Mouse (Mus musculus) MEL (cell line): ENCODE results near the gene Syndig1l. TPM values are rescaled to one million over a fixed set of nuclear protein-coding genes. Genes with fewer than 3 reads are reported as not detected.

ENCODE experiments used
- DNase-seq: peaks from one replicate; pipeline ENCODE4 v3.0.0; 2011; ENCODE audit warnings: low read depth, low spot score
- H3K27ac ChIP-seq: 2 replicates; pipeline ENCODE4 v1.5.1; 2012; ENCODE audit warnings: low read depth, mild to moderate bottlenecking, control low read depth, low read length, moderate library complexity; ENCODE audit not compliant: control insufficient read depth
- H3K27me3 ChIP-seq, 2 experiments: fragments of 150-350 bp in 1 of 2; sonication (generic) in 1 of 2; 2 replicates each; pipeline ENCODE4 v1.6.1; 2012; ENCODE audit warnings: low read length in 2 of 2, mild to moderate bottlenecking in 2 of 2, improper control_type of control experiment in 1 of 2, moderate library complexity in 1 of 2; ENCODE audit not compliant: insufficient read depth in 2 of 2, control insufficient read depth in 1 of 2
- H3K36me3 ChIP-seq, 2 experiments: 2 replicates each; pipeline ENCODE4 v1.6.1; 2012 to 2014; ENCODE audit warnings: low read length in 2 of 2, improper control_type of control experiment in 1 of 2, inconsistent platforms in 1 of 2, mild to moderate bottlenecking in 1 of 2; ENCODE audit not compliant: insufficient read depth in 2 of 2, control insufficient read depth in 1 of 2
- H3K4me1 ChIP-seq, 2 experiments: fragments of 150-350 bp in 1 of 2; sonication (generic) in 1 of 2; 2 replicates each; pipeline ENCODE4 v1.6.1; 2012; ENCODE audit warnings: low read length in 2 of 2, improper control_type of control experiment in 1 of 2, mild to moderate bottlenecking in 1 of 2; ENCODE audit not compliant: insufficient read depth in 2 of 2, control insufficient read depth in 1 of 2
- H3K4me3 ChIP-seq, 2 experiments: fragments of 150-350 bp in 1 of 2; sonication (generic) in 1 of 2; 2 replicates each; pipeline ENCODE4 v1.5.1; 2012; ENCODE audit warnings: low read depth in 2 of 2, low read length in 2 of 2, mild to moderate bottlenecking in 2 of 2, moderate library complexity in 2 of 2, control low read depth in 1 of 2, improper control_type of control experiment in 1 of 2; ENCODE audit not compliant: control insufficient read depth in 1 of 2, insufficient read depth in 1 of 2
- H3K79me2 ChIP-seq: 2 replicates; pipeline ENCODE4 v1.6.1; 2012; ENCODE audit warnings: mild to moderate bottlenecking, low read length, moderate library complexity; ENCODE audit not compliant: control insufficient read depth, poor library complexity, insufficient read depth
- H3K9ac ChIP-seq: 2 replicates; pipeline ENCODE4 v1.6.1; 2012; ENCODE audit warnings: low read depth, mild to moderate bottlenecking, control low read depth, low read length, moderate library complexity; ENCODE audit not compliant: control insufficient read depth, poor library complexity, severe bottlenecking
- H3K9me3 ChIP-seq: fragments of 150-350 bp; sonication (generic); replicated peaks from 2 replicates; pipeline ENCODE4 v1.6.1; 2012; ENCODE audit warnings: mild to moderate bottlenecking, low read length, improper control_type of control experiment, moderate library complexity; ENCODE audit not compliant: insufficient read depth
- BHLHE40 ChIP-seq: IDR thresholded peaks from 2 replicates; pipeline ENCODE4 v1.6.1; 2012; ENCODE audit warnings: low read depth, mild to moderate bottlenecking, inconsistent platforms, low read length, improper control_type of control experiment, borderline replicate concordance
- CTCF ChIP-seq, 3 experiments: IDR thresholded peaks in 2 of 3; conservative IDR thresholded peaks in 1 of 3; 2 replicates each; pipeline ENCODE4 v1.5.1; 2011 to 2012; ENCODE audit warnings: low read length in 3 of 3, low read depth in 2 of 3, mild to moderate bottlenecking in 2 of 3, improper control_type of control experiment in 1 of 3, inconsistent platforms in 1 of 3, mixed read lengths in 1 of 3, moderate library complexity in 1 of 3; ENCODE audit not compliant: control insufficient read depth in 1 of 3, insufficient read depth in 1 of 3, poor library complexity in 1 of 3, severe bottlenecking in 1 of 3
- E2F4 ChIP-seq: IDR thresholded peaks from 2 replicates; pipeline ENCODE4 v1.6.1; 2011; ENCODE audit warnings: low read depth, low read length, improper control_type of control experiment, borderline replicate concordance
- ELF1 ChIP-seq: IDR thresholded peaks from 2 replicates; pipeline ENCODE4 v1.6.1; 2014; ENCODE audit warnings: low read depth, mild to moderate bottlenecking, inconsistent platforms, low read length, improper control_type of control experiment, moderate library complexity
- EP300 ChIP-seq, 2 experiments: IDR thresholded peaks; 2 replicates each; pipeline ENCODE4 v1.6.1; 2011; ENCODE audit warnings: improper control_type of control experiment in 2 of 2, low read length in 2 of 2, low read depth in 1 of 2, mild to moderate bottlenecking in 1 of 2
- GATA1 ChIP-seq: IDR thresholded peaks from 2 replicates; pipeline ENCODE4 v1.6.1; 2011; ENCODE audit warnings: low read depth, low read length, improper control_type of control experiment
- MAZ ChIP-seq: IDR thresholded peaks from 2 replicates; pipeline ENCODE4 v1.6.1; 2012; ENCODE audit warnings: low read depth, mild to moderate bottlenecking, inconsistent platforms, low read length, improper control_type of control experiment
- MEF2A ChIP-seq: IDR thresholded peaks from 2 replicates; pipeline ENCODE4 v1.6.1; 2014; ENCODE audit warnings: low read depth, mild to moderate bottlenecking, inconsistent platforms, low read length, improper control_type of control experiment; ENCODE audit not compliant: poor library complexity, insufficient replicate concordance, severe bottlenecking; ENCODE audit errors: extremely low read depth
- MYB ChIP-seq: IDR thresholded peaks from 2 replicates; pipeline ENCODE4 v1.6.1; 2011; ENCODE audit warnings: mild to moderate bottlenecking, low read depth, low read length, improper control_type of control experiment
- POLR2AphosphoS5 ChIP-seq: IDR thresholded peaks from 2 replicates; pipeline ENCODE4 v1.6.1; 2012; ENCODE audit warnings: low read depth, borderline replicate concordance, mild to moderate bottlenecking, inconsistent platforms, low read length, moderate library complexity, mixed read lengths
- RCOR1 ChIP-seq: IDR thresholded peaks from 2 replicates; pipeline ENCODE4 v1.6.1; 2012; ENCODE audit warnings: low read depth, mild to moderate bottlenecking, inconsistent platforms, low read length, improper control_type of control experiment
- SIN3A ChIP-seq: IDR thresholded peaks from 2 replicates; pipeline ENCODE4 v1.6.1; 2012; ENCODE audit warnings: low read length, improper control_type of control experiment, inconsistent platforms
- TCF12 ChIP-seq: IDR thresholded peaks from 2 replicates; pipeline ENCODE4 v1.6.1; 2014; ENCODE audit warnings: low read depth, mild to moderate bottlenecking, inconsistent platforms, low read length, improper control_type of control experiment, moderate library complexity
- UBTF ChIP-seq: IDR thresholded peaks from 2 replicates; pipeline ENCODE4 v1.6.1; 2012; ENCODE audit warnings: low read depth, mild to moderate bottlenecking, inconsistent platforms, low read length, improper control_type of control experiment, moderate library complexity, borderline replicate concordance; ENCODE audit not compliant: insufficient read depth
- USF1 ChIP-seq: IDR thresholded peaks from 2 replicates; pipeline ENCODE4 v1.6.1; 2014; ENCODE audit warnings: low read depth, mild to moderate bottlenecking, inconsistent platforms, low read length, improper control_type of control experiment, moderate library complexity
- USF2 ChIP-seq, 2 experiments: IDR thresholded peaks; 2 replicates each; pipeline ENCODE4 v1.6.1; 2011 to 2012; ENCODE audit warnings: improper control_type of control experiment in 2 of 2, low read length in 2 of 2, borderline replicate concordance in 1 of 2, inconsistent platforms in 1 of 2, low read depth in 1 of 2, mild to moderate bottlenecking in 1 of 2; ENCODE audit not compliant: insufficient read depth in 1 of 2
- ZKSCAN1 ChIP-seq: IDR thresholded peaks from 2 replicates; pipeline ENCODE4 v1.6.1; 2012; ENCODE audit warnings: low read depth, mild to moderate bottlenecking, inconsistent platforms, low read length, improper control_type of control experiment, moderate library complexity
- ZMIZ1 ChIP-seq: IDR thresholded peaks from 2 replicates; pipeline ENCODE4 v1.6.1; 2012; ENCODE audit warnings: low read depth, mild to moderate bottlenecking, inconsistent platforms, low read length, improper control_type of control experiment, moderate library complexity
- ZNF384 ChIP-seq: IDR thresholded peaks from 2 replicates; pipeline ENCODE4 v1.6.1; 2012; ENCODE audit warnings: low read depth, mild to moderate bottlenecking, inconsistent platforms, low read length, improper control_type of control experiment
- polyA plus RNA-seq, 2 experiments: library from polyadenylated mRNA; stranded (reverse) in 1 of 2; unstranded in 1 of 2; fragments of >175 nt in 1 of 2; fragments of >200 nt in 1 of 2; gene quantifications; 2 replicates each; pipeline versions ENCODE4 v1.2.1 to v1.2.4; 2012; ENCODE audit warnings: low replicate concordance in 2 of 2, low read depth in 1 of 2; ENCODE audit not compliant: insufficient read length in 2 of 2, insufficient read depth in 1 of 2, missing spikeins in 1 of 2
- total RNA-seq: library from RNA; depleted of rRNA; stranded (reverse); fragments of 300-350 nt; gene quantifications from 2 replicates; pipeline ENCODE4 v1.2.3, GENCODE M21; 2012

Syndig1l gene
- total and polyA plus RNA-seq, 3 experiments, result not detected

- Histone ChIP-seq H3K9me3 (no peaks in the 10 kb centered on the region), H3K4me3 (no peak overlapping the region)
- DNase-seq, result no peak
These were observed 44.9 kb upstream of the Syndig1l start for GRCm38 (mm10) chr12:84743496-84743895.

GRCm38 (mm10) chr12:84733366-84733765 lies 34.7 kb upstream of the Syndig1l start:
- H3K9me3 ChIP-seq, result no peaks in the 10 kb centered on the region
- H3K27ac ChIP-seq, result no peak overlapping the region
- H3K4me3 ChIP-seq, result no peak overlapping the region
- no peak for TF ChIP-seq ZNF384
- TF ChIP-seq GATA1, result no peak
- TF ChIP-seq USF2 (IDR thresholded peaks at IDR 0.05; ENCODE audit: borderline replicate concordance in 1 of 2, insufficient read depth in 1 of 2, low read depth in 1 of 2, low read length in 2 of 2), result no peak
- TF ChIP-seq ZKSCAN1, result no peak
- no peak for TF ChIP-seq MAZ
- no peak for TF ChIP-seq EP300 (IDR thresholded peaks at IDR 0.05; ENCODE audit: low read depth in 1 of 2, low read length in 2 of 2)
- no peak for TF ChIP-seq POLR2AphosphoS5
- TF ChIP-seq CTCF (IDR thresholded peaks at IDR 0.05 in 2 of 3, conservative IDR thresholded peaks at IDR 0.05 in 1 of 3; ENCODE audit: control insufficient read depth in 1 of 3, insufficient read depth in 1 of 3, low read depth in 2 of 3, low read length in 3 of 3, poor library complexity in 1 of 3, severe bottlenecking in 1 of 3), result no peak
- TF ChIP-seq BHLHE40, result no peak
- no peak for TF ChIP-seq SIN3A
- TF ChIP-seq ZMIZ1, result no peak
- TF ChIP-seq RCOR1, result no peak
- no peak for TF ChIP-seq UBTF
- H3K9ac ChIP-seq, result no peak overlapping the region
- no peaks in the 10 kb centered on the region for H3K4me1 ChIP-seq
- no peaks in the 10 kb centered on the region for H3K79me2 ChIP-seq
- no peak for DNase-seq
- H3K27me3 ChIP-seq, result peaks cover 4 to 6% of the 10 kb centered on the region in 2 experiments; a peak in 3 of 4 replicates
- no peaks in the 10 kb centered on the region for H3K36me3 ChIP-seq

More at GRCm38 (mm10) chr12:84743496-84743895, 44.9 kb upstream of the Syndig1l start:
- H3K36me3 ChIP-seq, result no peaks in the 10 kb centered on the region
- TF ChIP-seq E2F4 (no peak), TCF12 (no peak), USF1 (no peak), ELF1 (no peak), MEF2A (no peak), BHLHE40 (no peak), RCOR1 (no peak), MAZ (no peak), MYB (no peak)
- peaks cover 2 to 3% of the 10 kb centered on the region in 2 experiments for H3K27me3 ChIP-seq
- no peak overlapping the region for H3K9ac ChIP-seq
- no peak overlapping the region for H3K27ac ChIP-seq
- no peaks in the 10 kb centered on the region for H3K4me1 ChIP-seq
- no peaks in the 10 kb centered on the region for H3K79me2 ChIP-seq
